ENCODE assay signal across 30 mouse cellular contexts in genomic region chr2:173542716-173543115, GRCm38 (mm10). TPM values are rescaled to one million over a fixed set of nuclear protein-coding genes. Genes with fewer than 3 reads are reported as not detected.
DNase-seq lines count a peak whose midpoint lies in the region.
"Had no signal": no experiment of that assay in that cellular context is flagged by ENCODE, and none has a peak within 500 bp of the region (broad histone marks: within the 10 kb centered on the region; RNA-seq: fewer than 3 reads in every experiment).

No protein-coding gene starts in this region.

- H3K9me3 ChIP-seq in forebrain, embryonic 10.5 days = no peaks in the 10 kb centered on the region
- H3K9me3 ChIP-seq: embryonic facial prominence, embryonic 12.5 days; embryonic facial prominence, embryonic 15.5 days; forebrain, embryonic 12.5 days; forebrain, embryonic 15.5 days; heart, embryonic 12.5 days; heart, embryonic 15.5 days had no signal

- peak; percentile 41 to 70 for DNase-seq in adrenal gland, adult (ENCODE audit: inconsistent age in 2 of 2, low spot score in 1 of 2)
- no peak for DNase-seq in adrenal gland, postnatal 4 days (ENCODE audit: low spot score in 2 of 2)
- peak; percentile 21 for DNase-seq in left cerebral cortex, postnatal 4 days
- DNase-seq in left cerebral cortex, postnatal 36 days (ENCODE audit: low spot score in 2 of 2) = no peak
- DNase-seq in adrenal gland, postnatal 36 days = peak; percentile 49 to 53
- no peak for DNase-seq in forebrain, embryonic 10.5 days (ENCODE audit: extremely low spot score, low spot score)
- DNase-seq: cerebellum, adult 11-12 months; cerebellum, adult 8-10 months; cerebellum, postnatal 25 days; gastrocnemius, postnatal 25 days; heart, adult 18-20 months; heart, postnatal 14 days; heart, postnatal 4 days; kidney, adult 18-20 months had no signal

- H3K27me3 ChIP-seq in forebrain, embryonic 10.5 days (ENCODE audit: poor library complexity, severe bottlenecking) = peaks cover 4% of the 10 kb centered on the region; the same call in 1 of the 2 replicates
- H3K27me3 ChIP-seq: embryonic facial prominence, embryonic 15.5 days; forebrain, embryonic 12.5 days; forebrain, embryonic 15.5 days had no signal

- H3K4me1 ChIP-seq in forebrain, embryonic 10.5 days = peaks cover 19% of the 10 kb centered on the region
- H3K4me1 ChIP-seq: forebrain, embryonic 15.5 days had no signal

- no peaks in the 10 kb centered on the region for H3K36me3 ChIP-seq in forebrain, embryonic 10.5 days (replicated peaks)
- H3K36me3 ChIP-seq: embryonic facial prominence, embryonic 12.5 days; embryonic facial prominence, embryonic 15.5 days; forebrain, embryonic 12.5 days; forebrain, embryonic 15.5 days; heart, embryonic 12.5 days; heart, embryonic 15.5 days had no signal

- intact Hi-C loops in left cerebral cortex, postnatal 4 days (cut with DNase I) = no loop called here
- intact Hi-C loops in left cerebral cortex, postnatal 36 days (cut with DNase I) = loop anchor here (10.0 kb wide), 1 partner anchor 208 kb away; no protein-coding TSS in a partner anchor

- no peak overlapping the region for H3K27ac ChIP-seq in forebrain, embryonic 10.5 days
- H3K27ac ChIP-seq: embryonic facial prominence, embryonic 12.5 days; embryonic facial prominence, embryonic 15.5 days; forebrain, embryonic 12.5 days; forebrain, embryonic 15.5 days; heart, embryonic 15.5 days; hindbrain, embryonic 14.5 days; hindbrain, postnatal 0 days had no signal

- no peak overlapping the region for H3K4me3 ChIP-seq in forebrain, embryonic 10.5 days
- H3K4me3 ChIP-seq: embryonic facial prominence, embryonic 12.5 days; embryonic facial prominence, embryonic 15.5 days; forebrain, embryonic 12.5 days; forebrain, embryonic 15.5 days; heart, embryonic 12.5 days; heart, embryonic 15.5 days had no signal

- WGBS in forebrain, embryonic 10.5 days = 83% methylated on average over 4 of the region's 4 CpGs

RNA-seq across cellular contexts. Expression of gene 1700021F07Rik, which starts 20.3 kb away (rescaled TPM):
- total RNA-seq in adrenal gland, postnatal 4 days (2021) = not detected
- total RNA-seq in left cerebral cortex, postnatal 4 days (2021) = not detected
- total RNA-seq in left cerebral cortex, postnatal 36 days (2021) = not detected
- total RNA-seq in adrenal gland, postnatal 36 days (2021) = not detected
- polyA plus RNA-seq in forebrain, embryonic 10.5 days (2016; fragmentation: Nextera tagmentation; extraction: Ambion mirVana) = not detected in 2 replicates
- total RNA-seq: common myeloid progenitor, adult 5-6 weeks; ES-E14; gastrocnemius, adult 8-10 months; gastrocnemius, postnatal 25 days; heart, adult 18-20 months; heart, postnatal 14 days; heart, postnatal 4 days; hindbrain, postnatal 0 days had no signal
- polyA plus RNA-seq: activated CD4-positive, CD25-positive, alpha-beta regulatory T cell, adult 4 months; brain, embryonic 14.5 days; embryonic facial prominence, embryonic 12.5 days; embryonic facial prominence, embryonic 15.5 days; forebrain, embryonic 12.5 days; forebrain, embryonic 15.5 days; heart, embryonic 12.5 days; heart, embryonic 15.5 days; hindbrain, embryonic 11.5 days; hindbrain, embryonic 14.5 days; hindbrain, postnatal 0 days; inflammation-experienced regulatory T-cells, adult 6 months; intestine, embryonic 16.5 days had no signal

RNA-seq across cellular contexts. Expression of gene Ankrd60, which starts 35.4 kb away (rescaled TPM):
- not detected for total RNA-seq in adrenal gland, postnatal 4 days (2021)
- total RNA-seq in left cerebral cortex, postnatal 4 days (2021) = not detected
- total RNA-seq in left cerebral cortex, postnatal 36 days (2021) = not detected
- total RNA-seq in adrenal gland, postnatal 36 days (2021) = not detected
- polyA plus RNA-seq in forebrain, embryonic 10.5 days (2016; fragmentation: Nextera tagmentation; extraction: Ambion mirVana) = not detected in 2 replicates
- total RNA-seq: common myeloid progenitor, adult 5-6 weeks; ES-E14; gastrocnemius, adult 8-10 months; gastrocnemius, postnatal 25 days; heart, adult 18-20 months; heart, postnatal 14 days; heart, postnatal 4 days; hindbrain, postnatal 0 days had no signal
- polyA plus RNA-seq: activated CD4-positive, CD25-positive, alpha-beta regulatory T cell, adult 4 months; brain, embryonic 14.5 days; embryonic facial prominence, embryonic 12.5 days; embryonic facial prominence, embryonic 15.5 days; forebrain, embryonic 12.5 days; forebrain, embryonic 15.5 days; heart, embryonic 12.5 days; heart, embryonic 15.5 days; hindbrain, embryonic 11.5 days; hindbrain, embryonic 14.5 days; hindbrain, postnatal 0 days; inflammation-experienced regulatory T-cells, adult 6 months; intestine, embryonic 16.5 days had no signal

Comparison
In these comparisons a context has a peak if more than half of its experiments do, and no peak if none do; other contexts are left out.
1. DNase-seq: peak in adrenal gland, adult (2 of 2), left cerebral cortex, postnatal 4 days (single experiment) and adrenal gland, postnatal 36 days (2 of 2); none in adrenal gland, postnatal 4 days (0 of 2), left cerebral cortex, postnatal 36 days (0 of 2) and forebrain, embryonic 10.5 days (single experiment).